Mouse (Mus musculus) kidney, embryonic 16.5 days (tissue): ENCODE data around the gene Rpl3. TPM values are rescaled to one million over a fixed set of nuclear protein-coding genes. Genes with fewer than 3 reads are reported as not detected.

Experiments used
- ATAC-seq: fragments of 200-750 bp; cut with Nextera tagmentation; 2 replicates; pipeline ENCODE4 v1.8.0; 2017; ENCODE audit warnings: moderate TSS enrichment; ENCODE audit not compliant: low FRiP score, low TSS enrichment
- H3K27ac ChIP-seq: fragments of 300-500 bp; sonication (generic); 2 replicates; pipeline ENCODE4 v1.5.1; 2014; ENCODE audit warnings: low read length
- H3K27me3 ChIP-seq: fragments of 300-500 bp; sonication (generic); 2 replicates; pipeline ENCODE4 v1.6.1; 2014; ENCODE audit warnings: low read length, control low read depth, mixed read lengths; ENCODE audit not compliant: insufficient read depth
- H3K36me3 ChIP-seq: fragments of 300-500 bp; sonication (generic); 2 replicates; pipeline ENCODE4 v1.6.1; 2014; ENCODE audit warnings: low read length, control low read depth, mixed read lengths; ENCODE audit not compliant: insufficient read depth
- H3K4me1 ChIP-seq: fragments of 300-500 bp; sonication (generic); 2 replicates; pipeline ENCODE4 v1.6.1; 2014; ENCODE audit warnings: low read length, control low read depth, mixed read lengths; ENCODE audit not compliant: insufficient read depth
- H3K4me2 ChIP-seq: fragments of 300-500 bp; sonication (generic); replicated peaks from 2 replicates; pipeline ENCODE4 v1.6.1; 2014; ENCODE audit warnings: low read depth, low read length
- H3K4me3 ChIP-seq: fragments of 300-500 bp; sonication (generic); 2 replicates; pipeline ENCODE4 v1.5.1; 2014; ENCODE audit warnings: mild to moderate bottlenecking, low read length
- H3K9ac ChIP-seq: fragments of 300-500 bp; sonication (generic); replicated peaks from 2 replicates; pipeline ENCODE4 v1.6.1; 2014; ENCODE audit warnings: low read length
- H3K9me3 ChIP-seq: fragments of 300-500 bp; sonication (generic); 2 replicates; pipeline ENCODE4 v1.6.1; 2016; ENCODE audit warnings: low read length, control low read depth
- WGBS: fragments of 180-500 bp; shearing (Covaris S2); extraction: QIAGEN DNeasy Blood & Tissue Kit; methylation state at CpG from one replicate; pipeline ENCODE4 v1.1.7; 2014; 5-methylcytosine and 5-hydroxymethylcytosine counted together
- polyA plus RNA-seq: library from polyadenylated mRNA; unstranded; fragments of >200 nt; fragmentation: Nextera tagmentation; extraction: Ambion mirVana; gene quantifications from 2 replicates; pipeline ENCODE4 v1.2.1, GENCODE M21; 2015

Rpl3 gene
- polyA plus RNA-seq, 1 experiment from 2014 or later: 1,131 TPM

GRCm38 (mm10) chr15:80117154-80117553 lies 25.5 kb upstream of the Rpl3 start:
- Histone ChIP-seq H3K4me1 (no peaks in the 10 kb centered on the region; the same call in 1 of the 2 replicates), H3K36me3 (no peaks in the 10 kb centered on the region), H3K27me3 (no peaks in the 10 kb centered on the region), H3K9ac (no peak overlapping the region), H3K4me2 (no peak overlapping the region), H3K27ac (no peak overlapping the region), H3K4me3 (no peak overlapping the region), H3K9me3 (no peaks in the 10 kb centered on the region)
- WGBS: 70% methylated on average over 8 of the region's 8 CpGs
- ATAC-seq: no peak

GRCm38 (mm10) chr15:80115866-80116794 lies 24.5 kb upstream of the Rpl3 start:
- no peak overlapping the region for H3K27ac ChIP-seq
- 0 out of 2 replicates have a peak, but pooled peaks have one; percentile 37 for ATAC-seq
- H3K36me3 ChIP-seq: no peaks in the 10 kb centered on the region
- H3K9ac ChIP-seq: no peak overlapping the region
- H3K4me2 ChIP-seq: no peak overlapping the region
- 64% methylated on average over 12 of the region's 13 CpGs for WGBS
- no peaks in the 10 kb centered on the region for H3K27me3 ChIP-seq
- H3K4me3 ChIP-seq: no peak overlapping the region
- no peaks in the 10 kb centered on the region for H3K9me3 ChIP-seq
- no peaks in the 10 kb centered on the region; the same call in 1 of the 2 replicates for H3K4me1 ChIP-seq

GRCm38 (mm10) chr15:80115256-80115655 lies 23.6 kb upstream of the Rpl3 start:
- Histone ChIP-seq H3K36me3 (no peaks in the 10 kb centered on the region), H3K4me2 (no peak overlapping the region), H3K27ac (no peak overlapping the region), H3K27me3 (no peaks in the 10 kb centered on the region), H3K9ac (no peak overlapping the region), H3K4me1 (no peaks in the 10 kb centered on the region; the same call in 1 of the 2 replicates), H3K4me3 (no peak overlapping the region), H3K9me3 (no peaks in the 10 kb centered on the region)
- WGBS: 70% methylated on average over 5 of the region's 5 CpGs
- ATAC-seq: no peak

- Histone ChIP-seq H3K27me3 (no peaks in the 10 kb centered on the region), H3K4me1 (no peaks in the 10 kb centered on the region; the same call in 1 of the 2 replicates), H3K27ac (no peak overlapping the region), H3K9ac (no peak overlapping the region), H3K4me3 (no peak overlapping the region), H3K4me2 (no peak overlapping the region), H3K36me3 (no peaks in the 10 kb centered on the region), H3K9me3 (no peaks in the 10 kb centered on the region)
- ATAC-seq: no peak
- 83% methylated on average over 7 of the region's 7 CpGs for WGBS
Observed at GRCm38 (mm10) chr15:80114414-80114813, 22.7 kb upstream of the Rpl3 start.

- Histone ChIP-seq H3K9me3 (no peaks in the 10 kb centered on the region), H3K27me3 (no peaks in the 10 kb centered on the region), H3K4me1 (no peaks in the 10 kb centered on the region; the same call in 1 of the 2 replicates), H3K36me3 (no peaks in the 10 kb centered on the region), H3K9ac (no peak overlapping the region), H3K27ac (no peak overlapping the region), H3K4me3 (no peak overlapping the region), H3K4me2 (no peak overlapping the region)
- WGBS: 56% methylated on average over 2 of the region's 2 CpGs
- ATAC-seq: no peak
Observed at GRCm38 (mm10) chr15:80112499-80112898, 20.8 kb upstream of the Rpl3 start.

GRCm38 (mm10) chr15:80111436-80111835 lies 19.8 kb upstream of the Rpl3 start:
- no peak overlapping the region for H3K4me3 ChIP-seq
- H3K36me3 ChIP-seq: no peaks in the 10 kb centered on the region
- no peak overlapping the region for H3K27ac ChIP-seq
- no peaks in the 10 kb centered on the region for H3K9me3 ChIP-seq
- no peak overlapping the region for H3K4me2 ChIP-seq
- H3K27me3 ChIP-seq: no peaks in the 10 kb centered on the region
- no peak for ATAC-seq
- H3K4me1 ChIP-seq: no peaks in the 10 kb centered on the region; the same call in 1 of the 2 replicates
- H3K9ac ChIP-seq: no peak overlapping the region
- 79% methylated on average over 12 of the region's 12 CpGs for WGBS

GRCm38 (mm10) chr15:80107575-80107974 lies 15.9 kb upstream of the Rpl3 start:
- no peak overlapping the region for H3K4me3 ChIP-seq

GRCm38 (mm10) chr15:80107143-80107542 lies 15.5 kb upstream of the Rpl3 start:
- Histone ChIP-seq H3K4me3 (no peak overlapping the region), H3K9me3 (no peaks in the 10 kb centered on the region), H3K36me3 (no peaks in the 10 kb centered on the region), H3K4me2 (no peak overlapping the region), H3K27ac (no peak overlapping the region), H3K4me1 (no peaks in the 10 kb centered on the region), H3K27me3 (no peaks in the 10 kb centered on the region), H3K9ac (no peak overlapping the region)
- 86% methylated on average over 8 of the region's 8 CpGs for WGBS
- ATAC-seq: no peak

More at GRCm38 (mm10) chr15:80107575-80107974, 15.9 kb upstream of the Rpl3 start:
- H3K4me2 ChIP-seq: no peak overlapping the region
- no peak for ATAC-seq
- no peaks in the 10 kb centered on the region for H3K36me3 ChIP-seq
- no peak overlapping the region for H3K27ac ChIP-seq
- 86% methylated on average over 3 of the region's 3 CpGs for WGBS
- H3K4me1 ChIP-seq: no peaks in the 10 kb centered on the region
- H3K9ac ChIP-seq: no peak overlapping the region
- no peaks in the 10 kb centered on the region for H3K9me3 ChIP-seq
- no peaks in the 10 kb centered on the region for H3K27me3 ChIP-seq

- H3K4me3 ChIP-seq: no peak overlapping the region
- no peak overlapping the region for H3K9ac ChIP-seq
- no peaks in the 10 kb centered on the region for H3K27me3 ChIP-seq
- ATAC-seq: no peak
- H3K4me2 ChIP-seq: no peak overlapping the region
- H3K27ac ChIP-seq: no peak overlapping the region
- no peaks in the 10 kb centered on the region for H3K36me3 ChIP-seq
- WGBS: 73% methylated on average over 12 of the region's 12 CpGs
- no peaks in the 10 kb centered on the region for H3K9me3 ChIP-seq
- no peaks in the 10 kb centered on the region for H3K4me1 ChIP-seq
Observed at GRCm38 (mm10) chr15:80105490-80106410, 14.1 kb upstream of the Rpl3 start.
